Mouse (Mus musculus): ENCODE results near the gene Angpt4. TPM values are rescaled to one million over a fixed set of nuclear protein-coding genes. Genes with fewer than 3 reads are reported as not detected.

Angpt4 gene
- polyA plus RNA-seq, 1 experiment from 2014 or later = 0.06 TPM

DNA sequence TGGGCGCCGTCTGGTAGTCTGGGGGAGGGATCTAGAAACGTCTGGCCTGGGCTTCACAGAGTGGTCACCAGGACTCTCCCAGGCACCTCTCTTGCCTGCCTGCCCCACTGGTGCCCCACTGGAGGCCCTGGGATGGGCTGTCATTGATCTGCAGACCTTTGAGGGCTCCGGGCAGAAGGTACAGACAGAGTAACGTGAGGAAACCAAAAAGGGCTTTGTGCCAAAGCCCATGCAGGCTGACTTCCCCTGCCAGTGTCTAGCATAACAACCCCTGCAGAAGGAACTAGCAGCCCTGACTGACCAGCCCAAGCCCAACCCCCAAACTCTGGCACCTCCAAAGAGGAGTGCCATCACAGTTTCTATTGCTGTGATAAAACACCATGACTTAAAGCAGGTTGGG, 15.1 kb upstream of the Angpt4 start:
- Histone ChIP-seq H3K27ac (replicated peaks) (no peak overlapping the region), H3K36me3 (no peaks in the 10 kb centered on the region), H3K27me3 (ENCODE audit: low read depth, poor library complexity, severe bottlenecking) (no peaks in the 10 kb centered on the region), H3K4me3 (no peak overlapping the region), H3K4me1 (peaks cover 16% of the 10 kb centered on the region), H3K9me3 (replicated peaks) (no peaks in the 10 kb centered on the region)
- DNase-seq (ENCODE audit: low spot score) = no peak
- 86% methylated on average over 5 of the region's 5 CpGs for WGBS

DNA sequence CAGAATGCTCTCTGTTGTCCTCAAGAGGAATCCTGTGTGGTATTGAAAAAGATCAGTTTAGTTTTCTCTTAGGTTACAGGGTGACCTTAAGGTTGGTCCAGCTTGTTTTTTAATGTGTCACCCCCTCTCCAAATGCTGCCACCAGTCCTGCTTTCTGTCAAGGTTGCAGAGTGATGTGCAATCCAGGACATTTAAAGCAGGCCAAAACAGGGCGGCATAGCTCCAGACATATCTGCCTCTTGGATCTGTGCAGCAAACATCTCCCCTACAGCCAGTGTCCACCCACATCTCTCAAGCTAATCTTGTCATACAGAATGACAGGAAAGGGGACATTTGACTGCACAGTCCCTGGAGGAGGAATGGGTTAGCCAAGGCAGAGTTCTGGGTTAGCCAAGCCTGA, 12.9 kb upstream of the Angpt4 start:
- no peaks in the 10 kb centered on the region for H3K36me3 ChIP-seq
- WGBS = 78% methylated on average over 1 of the region's 1 CpGs
- H3K4me1 ChIP-seq = peaks cover 14% of the 10 kb centered on the region
- H3K4me3 ChIP-seq = no peak overlapping the region
- no peak for DNase-seq (ENCODE audit: low spot score)
- H3K9me3 ChIP-seq (replicated peaks) = no peaks in the 10 kb centered on the region
- H3K27me3 ChIP-seq (ENCODE audit: low read depth, poor library complexity, severe bottlenecking) = no peaks in the 10 kb centered on the region
- no peak overlapping the region for H3K27ac ChIP-seq (replicated peaks)

DNA sequence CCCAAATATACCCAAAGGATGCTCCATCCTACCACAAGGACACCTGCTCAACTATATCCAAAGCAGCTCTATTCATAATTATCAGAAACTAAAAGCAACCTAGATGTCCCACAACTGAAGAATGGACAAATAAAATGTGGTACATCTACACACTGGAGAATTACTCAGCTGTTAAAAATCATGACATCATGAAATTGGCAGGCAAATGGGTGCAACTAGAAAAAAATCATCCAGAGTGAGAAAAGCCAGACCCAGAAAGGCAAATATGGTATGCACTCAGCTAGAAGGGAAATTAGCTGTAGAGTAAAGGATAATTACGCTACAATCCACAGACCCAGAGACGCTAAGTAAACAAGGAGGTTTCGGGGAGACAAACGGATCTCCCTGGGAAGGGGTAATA, 10.2 kb upstream of the Angpt4 start:
- 87% methylated on average over 4 of the region's 4 CpGs for WGBS
- Histone ChIP-seq H3K27ac (replicated peaks) (no peak overlapping the region), H3K27me3 (ENCODE audit: low read depth, poor library complexity, severe bottlenecking) (no peaks in the 10 kb centered on the region), H3K4me1 (0 out of 2 replicates have a peak, but pooled peaks cover 3% of the 10 kb centered on the region), H3K36me3 (no peaks in the 10 kb centered on the region), H3K4me3 (no peak overlapping the region), H3K9me3 (replicated peaks) (no peaks in the 10 kb centered on the region)
- no peak for DNase-seq (ENCODE audit: low spot score)

DNA sequence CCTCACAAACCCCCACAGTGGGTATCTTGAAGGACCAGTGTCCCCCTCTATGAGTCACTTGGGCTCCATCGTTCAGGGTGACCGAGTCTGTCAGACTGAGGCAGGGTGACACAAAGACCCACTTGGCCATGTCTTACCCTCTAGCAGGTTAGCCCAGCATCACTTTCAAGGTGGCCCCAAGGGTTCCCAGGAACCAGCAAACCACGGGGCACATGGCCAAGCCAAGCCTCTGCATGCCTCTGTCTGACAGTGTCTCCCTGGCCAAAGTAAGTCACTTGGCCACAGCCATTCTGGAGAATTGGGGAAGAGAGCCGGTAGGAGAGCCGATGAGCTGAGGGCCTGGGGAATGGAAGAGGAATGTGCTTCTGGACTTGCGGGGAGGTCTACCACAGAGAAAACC, 7.7 kb upstream of the Angpt4 start:
- no peak for DNase-seq (ENCODE audit: low spot score)

DNA sequence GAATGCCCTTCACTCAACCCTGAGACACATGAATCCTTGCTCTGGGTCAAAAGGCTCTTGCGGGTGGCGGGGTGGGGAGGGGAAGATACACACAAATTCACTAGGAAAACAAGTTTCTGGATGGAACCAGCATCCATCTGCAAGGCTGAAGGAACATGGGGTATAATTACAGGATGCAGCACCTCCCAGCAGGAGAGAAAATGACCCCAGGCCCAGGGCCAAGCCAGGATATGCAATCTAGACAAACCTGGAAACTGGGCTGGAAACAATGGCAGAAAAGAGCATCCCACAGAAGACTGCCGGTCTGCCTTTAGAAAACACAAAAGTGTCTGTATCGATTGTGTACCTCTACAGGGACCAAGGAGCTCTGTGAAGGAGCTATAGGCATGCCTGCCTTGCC, 7.1 kb upstream of the Angpt4 start:
- no peak overlapping the region for H3K4me3 ChIP-seq
- H3K36me3 ChIP-seq = no peaks in the 10 kb centered on the region
- H3K27me3 ChIP-seq (ENCODE audit: low read depth, poor library complexity, severe bottlenecking) = no peaks in the 10 kb centered on the region
- WGBS = 77% methylated on average over 4 of the region's 4 CpGs
- no peaks in the 10 kb centered on the region for H3K9me3 ChIP-seq (replicated peaks)
- H3K4me1 ChIP-seq = 0 out of 2 replicates have a peak, but pooled peaks cover 3% of the 10 kb centered on the region
- no peak for DNase-seq (ENCODE audit: low spot score)
- no peak overlapping the region for H3K27ac ChIP-seq (replicated peaks)

More for the DNA sequence above, 7.7 kb upstream of the Angpt4 start:
- Histone ChIP-seq H3K27me3 (ENCODE audit: low read depth, poor library complexity, severe bottlenecking) (no peaks in the 10 kb centered on the region), H3K4me3 (no peak overlapping the region), H3K27ac (replicated peaks) (no peak overlapping the region), H3K4me1 (0 out of 2 replicates have a peak, but pooled peaks cover 3% of the 10 kb centered on the region), H3K9me3 (replicated peaks) (no peaks in the 10 kb centered on the region), H3K36me3 (no peaks in the 10 kb centered on the region)
- WGBS = 86% methylated on average over 6 of the region's 6 CpGs

DNA sequence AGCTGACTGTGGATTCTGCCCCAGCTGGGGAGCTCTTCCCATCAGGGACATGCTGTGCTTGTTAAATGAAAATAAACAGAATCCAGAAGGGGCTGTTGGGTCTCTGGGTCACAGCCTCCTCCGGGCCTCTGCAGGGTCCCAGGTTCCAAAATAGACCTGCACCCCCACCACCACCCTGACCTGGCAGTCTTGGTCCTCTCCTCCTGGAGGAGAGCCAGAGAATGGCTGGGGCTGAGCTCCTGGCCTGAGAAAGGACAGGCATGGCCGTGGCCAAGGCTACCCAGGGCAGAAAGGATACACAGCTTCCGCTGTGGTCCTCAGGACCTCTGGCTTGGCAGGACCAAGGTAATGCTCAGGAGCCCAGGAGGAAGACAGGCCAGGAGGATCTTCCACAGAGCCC, 6.4 kb upstream of the Angpt4 start:
- Histone ChIP-seq H3K27me3 (ENCODE audit: low read depth, poor library complexity, severe bottlenecking) (no peaks in the 10 kb centered on the region), H3K9me3 (replicated peaks) (no peaks in the 10 kb centered on the region), H3K27ac (replicated peaks) (no peak overlapping the region), H3K4me3 (no peak overlapping the region), H3K36me3 (no peaks in the 10 kb centered on the region), H3K4me1 (0 out of 2 replicates have a peak, but pooled peaks cover 3% of the 10 kb centered on the region)
- 73% methylated on average over 3 of the region's 3 CpGs for WGBS
- DNase-seq (ENCODE audit: low spot score) = no peak

DNA sequence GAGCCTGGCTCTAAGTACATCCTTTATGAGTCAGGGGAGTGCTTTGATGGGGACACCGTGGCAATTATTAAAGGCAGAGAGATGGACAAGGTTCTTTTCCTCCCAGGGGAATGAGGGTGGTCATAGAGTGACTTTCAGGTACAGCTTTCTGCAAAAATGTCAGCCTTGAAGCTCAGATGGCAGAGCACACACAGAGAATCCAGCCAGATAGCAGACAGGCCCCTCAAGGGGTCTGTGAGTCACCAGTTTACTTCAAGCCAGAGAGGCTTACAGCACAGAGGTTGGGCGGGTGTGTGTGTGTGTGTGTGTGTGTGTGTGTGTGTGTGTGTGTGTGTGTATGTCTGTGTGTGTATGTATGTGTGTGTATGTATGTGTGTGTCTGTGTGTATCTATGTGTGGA, 4.0 kb upstream of the Angpt4 start:
- H3K4me1 ChIP-seq = peaks cover 17% of the 10 kb centered on the region
- DNase-seq (ENCODE audit: low spot score) = no peak
- no peak overlapping the region for H3K27ac ChIP-seq (replicated peaks)
- no peak overlapping the region for H3K4me3 ChIP-seq
- no peaks in the 10 kb centered on the region for H3K27me3 ChIP-seq (ENCODE audit: low read depth, poor library complexity, severe bottlenecking)
- no peaks in the 10 kb centered on the region for H3K9me3 ChIP-seq (replicated peaks)
- WGBS = 76% methylated on average over 2 of the region's 2 CpGs
- H3K36me3 ChIP-seq = no peaks in the 10 kb centered on the region

DNA sequence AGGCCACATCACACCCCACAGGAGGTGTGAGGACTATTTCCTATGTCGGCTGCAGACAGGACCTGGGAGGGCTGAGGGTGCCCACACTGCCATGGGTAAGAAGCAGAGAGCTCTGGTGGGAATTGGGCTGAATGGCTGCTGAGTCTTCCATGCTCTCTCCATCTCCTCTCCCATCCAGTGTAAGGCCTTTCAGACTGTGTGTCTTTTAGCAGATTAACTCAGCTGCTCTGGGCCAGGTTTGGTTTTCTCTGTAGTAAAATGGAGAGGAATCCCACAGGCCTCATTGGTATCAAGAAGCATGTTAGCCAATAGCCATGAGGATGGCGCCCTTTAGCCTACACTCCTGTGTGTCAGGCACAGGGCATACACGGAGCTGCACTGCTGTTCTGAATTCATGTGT, 1.6 kb upstream of the Angpt4 start:
- DNase-seq (ENCODE audit: low spot score) = no peak
- WGBS = 81% methylated on average over 3 of the region's 3 CpGs
- H3K4me1 ChIP-seq = peaks cover 17% of the 10 kb centered on the region
- no peak overlapping the region for H3K4me3 ChIP-seq
- no peaks in the 10 kb centered on the region for H3K9me3 ChIP-seq (replicated peaks)
- no peaks in the 10 kb centered on the region for H3K36me3 ChIP-seq
- H3K27ac ChIP-seq (replicated peaks) = no peak overlapping the region
- no peaks in the 10 kb centered on the region for H3K27me3 ChIP-seq (ENCODE audit: low read depth, poor library complexity, severe bottlenecking)

DNA sequence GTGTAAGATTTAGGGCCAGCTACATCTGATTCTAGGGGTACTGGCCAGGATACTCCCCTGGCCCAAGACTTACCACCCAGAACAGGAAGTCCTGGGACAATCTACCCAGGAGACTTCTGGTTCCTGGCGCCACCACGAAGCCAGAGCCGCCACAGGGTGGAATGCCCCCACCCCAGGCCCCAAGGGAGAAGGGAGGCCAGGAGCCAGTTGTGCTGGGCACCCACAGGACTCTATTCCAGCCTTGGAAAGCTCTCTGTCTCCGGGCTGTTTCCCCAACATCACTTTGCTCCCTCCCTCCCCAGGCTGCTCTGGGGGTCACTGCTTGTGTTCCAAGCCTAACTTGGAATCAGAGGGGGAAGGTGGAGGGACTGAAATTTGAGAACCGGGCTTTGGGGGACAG, 512 bp upstream of the Angpt4 start:
- no peaks in the 10 kb centered on the region for H3K27me3 ChIP-seq (ENCODE audit: low read depth, poor library complexity, severe bottlenecking)
- no peak for DNase-seq (ENCODE audit: low spot score)
- 48% methylated on average over 5 of the region's 5 CpGs for WGBS
- H3K9me3 ChIP-seq (replicated peaks) = no peaks in the 10 kb centered on the region
- H3K27ac ChIP-seq (replicated peaks) = peak overlapping the region; percentile 4; the same call in 1 of the 2 replicates
- no peak overlapping the region for H3K4me3 ChIP-seq
- peaks cover 14% of the 10 kb centered on the region for H3K4me1 ChIP-seq
- no peaks in the 10 kb centered on the region for H3K36me3 ChIP-seq

DNA sequence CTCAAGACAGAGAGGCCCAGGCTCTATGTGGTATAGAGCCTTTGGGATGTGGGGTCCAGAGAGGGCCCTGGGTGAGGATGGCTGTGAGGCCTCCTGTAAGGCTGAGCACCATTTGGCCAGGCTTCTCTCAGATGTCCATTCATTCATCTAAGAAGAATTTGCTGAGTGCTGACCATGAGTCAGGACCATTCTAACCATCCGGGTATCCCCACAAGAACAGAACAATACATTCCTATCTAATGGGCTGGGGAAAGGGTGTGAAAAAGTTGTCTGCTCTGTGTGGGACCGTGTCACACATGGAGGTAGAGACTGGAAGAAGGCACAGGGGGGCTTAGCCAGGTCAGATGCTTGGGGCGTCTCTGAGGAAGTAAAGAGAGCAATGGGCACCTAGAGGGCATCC, 741 bp downstream of the Angpt4 start:
- no peak for DNase-seq (ENCODE audit: low spot score)
- Histone ChIP-seq H3K27ac (replicated peaks) (0 out of 2 replicates have a peak overlapping the region, but pooled peaks have one; percentile 49), H3K9me3 (replicated peaks) (no peaks in the 10 kb centered on the region), H3K27me3 (ENCODE audit: low read depth, poor library complexity, severe bottlenecking) (no peaks in the 10 kb centered on the region), H3K4me3 (no peak overlapping the region), H3K4me1 (peaks cover 22% of the 10 kb centered on the region), H3K36me3 (no peaks in the 10 kb centered on the region)
- WGBS = 87% methylated on average over 3 of the region's 3 CpGs

DNA sequence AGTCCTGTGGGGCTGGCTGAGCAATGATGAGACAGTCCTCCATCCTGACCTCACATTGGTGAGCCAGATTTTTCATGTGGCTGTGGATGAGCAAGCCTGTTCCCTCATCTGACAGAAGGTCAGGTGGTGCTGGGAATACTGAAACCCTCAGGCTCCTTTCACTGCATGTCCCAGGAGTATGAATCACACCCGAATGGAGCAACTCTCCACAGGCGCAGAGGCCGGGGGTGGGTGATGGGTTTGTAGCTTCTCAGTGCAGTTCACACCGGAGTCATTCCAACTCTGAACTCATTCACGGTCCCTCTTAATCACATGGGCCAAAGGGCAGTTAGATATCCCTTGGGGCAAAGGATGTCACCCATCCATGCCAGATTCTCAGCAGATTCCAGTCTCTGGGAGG, 3.1 kb downstream of the Angpt4 start:
- DNase-seq (ENCODE audit: low spot score) = no peak
- no peak overlapping the region for H3K27ac ChIP-seq (replicated peaks)
- H3K27me3 ChIP-seq (ENCODE audit: low read depth, poor library complexity, severe bottlenecking) = no peaks in the 10 kb centered on the region
- no peaks in the 10 kb centered on the region for H3K36me3 ChIP-seq
- H3K4me3 ChIP-seq = no peak overlapping the region
- no peaks in the 10 kb centered on the region for H3K9me3 ChIP-seq (replicated peaks)
- peaks cover 22% of the 10 kb centered on the region for H3K4me1 ChIP-seq
- WGBS = 83% methylated on average over 5 of the region's 5 CpGs

DNA sequence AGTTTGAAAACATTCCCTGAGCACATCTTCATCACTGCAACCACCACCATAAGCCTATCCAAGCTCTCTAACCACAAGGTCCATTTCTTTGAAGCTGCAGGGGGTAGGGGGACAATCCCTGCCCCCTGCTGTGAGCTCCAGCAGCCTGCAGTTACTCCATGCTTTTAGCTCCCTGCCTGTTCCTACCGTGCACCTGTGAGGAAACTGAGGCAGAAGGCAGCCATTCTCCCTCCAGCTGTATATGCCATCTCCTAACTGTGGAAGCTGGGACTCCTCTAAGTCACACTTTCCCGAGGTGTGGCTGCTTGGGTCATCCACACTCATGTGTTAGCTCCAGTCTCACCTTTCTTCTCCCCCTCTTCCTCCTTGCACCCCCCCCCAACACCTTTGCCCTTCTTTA, 4.1 kb downstream of the Angpt4 start:
- H3K9me3 ChIP-seq (replicated peaks) = no peaks in the 10 kb centered on the region

DNA sequence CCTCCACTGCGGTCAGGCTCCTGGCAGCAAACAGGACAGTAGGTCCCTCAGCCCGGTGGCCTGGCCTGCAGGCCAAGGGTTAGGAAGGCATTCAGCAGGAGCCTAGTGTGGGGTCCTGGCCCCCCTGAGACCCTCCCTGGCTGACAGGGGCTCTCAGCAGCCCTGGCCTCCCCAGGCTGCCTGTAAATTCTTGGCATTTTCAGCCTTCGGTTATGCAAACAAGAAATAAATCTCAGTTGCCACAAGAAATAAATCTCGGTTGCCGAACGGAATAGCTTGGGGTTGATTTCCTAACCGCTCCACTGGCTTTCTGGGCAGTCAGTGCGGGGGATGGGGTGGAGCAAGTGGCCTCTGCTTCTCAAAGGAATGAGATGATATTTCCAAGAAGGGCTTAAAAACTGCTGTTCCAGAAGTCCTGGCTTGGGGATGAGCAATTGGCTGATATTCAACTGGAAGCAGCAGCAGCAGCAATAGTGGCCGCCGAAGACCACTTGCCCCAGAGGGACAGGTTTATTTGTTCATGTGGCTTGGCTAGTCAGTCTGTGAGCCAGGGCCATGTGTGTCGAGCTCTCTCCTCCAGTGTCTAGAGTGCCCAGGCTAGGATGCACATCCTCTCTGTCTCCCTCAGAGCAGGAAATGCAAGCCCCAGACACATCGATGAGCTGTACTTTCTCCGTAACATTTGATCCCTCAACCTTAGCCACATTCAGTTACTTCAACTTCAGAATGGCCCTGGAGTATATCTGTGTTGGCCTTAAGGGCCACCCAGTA, 5.2 kb downstream of the Angpt4 start:
- Histone ChIP-seq H3K4me3 (no peak overlapping the region), H3K27me3 (ENCODE audit: low read depth, poor library complexity, severe bottlenecking) (no peaks in the 10 kb centered on the region), H3K4me1 (peaks cover 25% of the 10 kb centered on the region), H3K9me3 (replicated peaks) (no peaks in the 10 kb centered on the region), H3K36me3 (no peaks in the 10 kb centered on the region), H3K27ac (replicated peaks) (peak overlapping the region; percentile 50)
- WGBS = 70% methylated on average over 13 of the region's 13 CpGs
- no peak for DNase-seq (ENCODE audit: low spot score)

More for the DNA sequence above, 4.1 kb downstream of the Angpt4 start:
- H3K4me3 ChIP-seq = no peak overlapping the region
- peaks cover 26% of the 10 kb centered on the region for H3K4me1 ChIP-seq
- no peak overlapping the region for H3K27ac ChIP-seq (replicated peaks)
- H3K36me3 ChIP-seq = no peaks in the 10 kb centered on the region
- H3K27me3 ChIP-seq (ENCODE audit: low read depth, poor library complexity, severe bottlenecking) = no peaks in the 10 kb centered on the region
- no peak for DNase-seq (ENCODE audit: low spot score)
- WGBS = 36% methylated on average over 2 of the region's 2 CpGs
